Mouse (Mus musculus) stomach, adult 2 months (tissue): ENCODE data around the gene Magea2. TPM values are rescaled to one million over a fixed set of nuclear protein-coding genes. Genes with fewer than 3 reads are reported as not detected.

Experiments used
- polyA plus RNA-seq: library from polyadenylated mRNA; depleted of rRNA; stranded (reverse); fragments of >200 nt; gene quantifications from 2 replicates; pipeline ENCODE4 v1.2.3, GENCODE M21; 2012; rRNA removed

Gene Magea2
- not detected in 2 replicates for polyA plus RNA-seq

GRCm38 (mm10) chrX:155093566-155093965 is at the start of gene Magea2:
Gene Magea2 (minus strand): TSS chrX:155093666.

GRCm38 (mm10) chrX:155128312-155128711 is 34.8 kb upstream of the Magea2 start, which contains the start of gene Cldn34b2:
Gene Cldn34b2 (minus strand): TSS chrX:155128412.

DNA sequence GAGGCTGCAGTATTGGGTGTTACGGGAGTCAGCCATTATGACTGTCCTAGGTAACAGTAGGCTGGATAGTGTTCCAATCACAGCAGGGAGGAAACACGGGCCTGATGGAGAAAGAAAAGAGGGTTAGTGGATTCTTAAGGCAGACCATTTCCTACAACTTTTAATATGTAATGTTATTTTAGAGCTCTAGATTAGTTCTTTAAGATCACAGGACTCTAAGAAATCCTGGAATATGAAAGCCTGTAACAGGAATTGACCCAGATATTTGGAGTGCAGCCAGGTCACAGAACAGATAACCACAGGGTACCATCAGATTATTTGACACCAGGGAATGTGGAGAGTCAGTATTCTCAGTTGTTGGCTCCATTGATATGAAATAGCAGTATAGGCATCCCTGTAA is 3.8 kb downstream of the Magea2 start, which contains the start of gene Magea1:
Magea1 (minus strand) TSS at position 101 of the 400 bp plus-strand sequence.

DNA sequence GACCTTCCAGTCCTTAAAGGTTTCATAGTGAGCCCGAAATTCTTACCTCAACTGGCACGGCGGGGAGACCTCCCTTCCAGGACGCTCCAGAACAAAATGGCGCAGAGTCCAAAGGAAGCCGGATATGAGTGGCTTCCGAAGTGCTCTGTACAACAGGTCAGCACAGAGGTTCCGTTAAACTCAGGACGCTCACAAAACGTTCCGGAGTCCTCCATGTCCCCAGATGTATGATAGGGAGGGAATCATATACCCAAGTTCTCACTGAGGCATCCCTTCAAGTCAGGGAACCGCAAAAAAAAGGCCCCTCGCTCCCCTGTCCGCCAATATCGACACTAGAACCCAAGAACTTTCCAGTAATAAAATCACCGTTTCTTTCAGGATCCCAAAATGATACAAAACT is 30.4 kb downstream of the Magea2 start, which contains the start of gene Magea5:
Magea5 (minus strand) TSS at position 101 of the 400 bp plus-strand sequence.

GRCm38 (mm10) chrX:154995750-154996149 is 97.7 kb downstream of the Magea2 start, which contains the start of gene Magea8:
Gene Magea8 (minus strand): TSS chrX:154995850.

Other genes starting within 250 kb of the Magea2 start
- not detected in 2 replicates for gene Cldn34b1, start 203.4 kb downstream of the Magea2 start, polyA plus RNA-seq
- gene Magea6, start 157.7 kb downstream of the Magea2 start, polyA plus RNA-seq = not detected in 2 replicates
- gene Magea3, start 144.2 kb downstream of the Magea2 start, polyA plus RNA-seq = not detected in 2 replicates
- not detected in 2 replicates for gene Magea8, start 97.8 kb downstream of the Magea2 start, polyA plus RNA-seq
- gene Magea5, start 30.5 kb downstream of the Magea2 start, polyA plus RNA-seq = not detected in 2 replicates
- not detected in 2 replicates for gene Magea1, start 3.9 kb downstream of the Magea2 start, polyA plus RNA-seq
- not detected in 2 replicates for gene Cldn34b2, start 34.7 kb upstream of the Magea2 start, polyA plus RNA-seq
- gene Sat1, start 122.8 kb upstream of the Magea2 start, polyA plus RNA-seq = 3.1 and 6.1 TPM in 2 replicates
- 2.6 and 3.9 TPM in 2 replicates for gene Acot9, start 168.8 kb upstream of the Magea2 start, polyA plus RNA-seq
- gene Prdx4, start 247.1 kb upstream of the Magea2 start, polyA plus RNA-seq = 21.9 and 38.8 TPM in 2 replicates